Mouse (Mus musculus) testis, adult 2 months (tissue): ENCODE data around the gene Trpc7.

Experiments used
- CTCF ChIP-seq: fragments of 200-500 bp; IDR thresholded peaks from 2 replicates; pipeline ENCODE4 v1.5.1; 2012; ENCODE audit warnings: low read depth, mild to moderate bottlenecking, inconsistent platforms, low read length, moderate library complexity; ENCODE audit not compliant: control insufficient read depth, insufficient read depth, insufficient replicate concordance
- POLR2A ChIP-seq: fragments of 200-500 bp; IDR thresholded peaks from 2 replicates; pipeline ENCODE4 v1.6.1; 2012; ENCODE audit warnings: low read depth, mild to moderate bottlenecking, inconsistent platforms, low read length, moderate library complexity; ENCODE audit not compliant: control insufficient read depth

DNA sequence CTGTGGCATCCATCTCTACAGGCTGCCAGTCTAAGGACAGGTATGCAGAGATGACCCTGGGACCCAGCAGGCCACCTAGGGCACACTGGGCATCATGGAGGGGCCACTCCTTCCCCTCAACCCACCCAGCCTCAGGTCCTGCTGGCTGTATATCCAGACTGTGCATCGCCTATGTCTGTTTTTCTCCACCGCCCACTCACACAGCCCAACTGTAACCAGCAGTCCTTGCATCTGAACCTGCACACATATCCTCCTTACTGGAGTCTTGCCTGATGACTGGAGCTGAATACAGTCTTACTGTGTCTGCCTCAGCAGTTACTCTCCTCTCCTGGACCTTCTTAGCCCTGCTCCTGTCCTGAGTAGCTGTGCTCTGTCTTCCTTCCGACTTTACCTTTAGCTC, 114.1 kb downstream of the Trpc7 start:
- no peak for TF ChIP-seq CTCF
- no peak for TF ChIP-seq POLR2A
